Mouse (Mus musculus) kidney, adult 2 months (tissue): Measurements from ENCODE around the gene BC055324. TPM values are rescaled to one million over a fixed set of nuclear protein-coding genes. Genes with fewer than 3 reads are reported as not detected.
A peak's percentile ranks its signal among the peaks of the same experiment; 100 is the strongest.

Source experiments
- DNase-seq: peaks from one replicate; pipeline ENCODE4 v3.0.0; 2021
- H3K27ac ChIP-seq: fragments of 200-500 bp; 2 replicates; pipeline ENCODE4 v1.5.1; 2012; ENCODE audit warnings: low read depth, low read length, control low read depth, inconsistent platforms; ENCODE audit not compliant: insufficient read depth
- H3K27me3 ChIP-seq: fragments of 200-500 bp; replicated peaks from 2 replicates; pipeline ENCODE4 v1.6.1; 2012; ENCODE audit warnings: mild to moderate bottlenecking, moderate library complexity, low read length, inconsistent platforms; ENCODE audit not compliant: control insufficient read depth, insufficient read depth
- H3K36me3 ChIP-seq: fragments of 200-500 bp; 2 replicates; pipeline ENCODE4 v1.6.1; 2012; ENCODE audit warnings: mild to moderate bottlenecking, moderate library complexity, low read length, inconsistent platforms; ENCODE audit not compliant: control insufficient read depth, insufficient read depth
- H3K4me1 ChIP-seq: fragments of 200-500 bp; 2 replicates; pipeline ENCODE4 v1.6.1; 2011; ENCODE audit warnings: low read length; ENCODE audit not compliant: control insufficient read depth, insufficient read depth
- H3K4me3 ChIP-seq: fragments of 200-500 bp; 2 replicates; pipeline ENCODE4 v1.5.1; 2011; ENCODE audit warnings: mild to moderate bottlenecking, low read depth, low read length, control low read depth; ENCODE audit not compliant: insufficient read depth
- CTCF ChIP-seq: fragments of 200-500 bp; conservative IDR thresholded peaks from 2 replicates; pipeline ENCODE4 v1.5.1; 2011; ENCODE audit warnings: low read depth, mild to moderate bottlenecking, control low read depth, low read length, moderate library complexity, mixed read lengths; ENCODE audit not compliant: insufficient read depth, insufficient read length
- POLR2A ChIP-seq: fragments of 200-500 bp; IDR thresholded peaks from one replicate; pipeline ENCODE4 v1.6.1; 2011; ENCODE audit warnings: low read depth, low read length, control low read depth
- WGBS: fragments of 180-500 bp; shearing (Covaris S2); methylation state at CpG from one replicate; pipeline ENCODE4 v1.1.7; 2018; 5-methylcytosine and 5-hydroxymethylcytosine counted together
- polyA plus RNA-seq: library from polyadenylated mRNA; depleted of rRNA; stranded (reverse); fragments of >200 nt; gene quantifications from 2 replicates; pipeline ENCODE4 v1.2.3, GENCODE M21; 2012

The BC055324 gene
- polyA plus RNA-seq, 1 experiment = 1.0 TPM

DNA sequence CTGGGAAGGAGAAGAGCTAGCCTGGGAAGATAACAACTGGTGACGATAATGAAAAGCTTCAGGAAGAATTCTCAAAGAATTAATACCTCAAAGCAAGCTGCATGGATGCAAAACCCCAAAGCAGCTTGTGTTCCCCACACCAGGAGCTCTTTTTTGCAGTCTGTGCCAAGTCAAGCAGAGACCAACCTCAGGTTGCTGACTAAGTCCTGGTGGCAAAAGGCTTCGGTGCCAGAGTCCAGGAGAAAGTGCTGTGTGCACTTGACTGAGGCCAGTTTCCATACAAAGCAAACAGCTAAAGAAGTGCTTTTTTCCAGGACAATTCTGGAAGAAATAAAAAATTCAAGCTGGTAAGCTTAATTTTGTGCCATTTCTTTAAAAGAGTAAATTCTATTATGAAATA lies 41.2 kb downstream of the BC055324 start:
- Histone ChIP-seq H3K4me3 (no peak overlapping the region), H3K27ac (no peak overlapping the region), H3K27me3 (no peaks in the 10 kb centered on the region), H3K4me1 (no peaks in the 10 kb centered on the region), H3K36me3 (peaks cover 7% of the 10 kb centered on the region)
- TF ChIP-seq POLR2A (no peak), CTCF (no peak)
- 60% methylated on average over 2 of the region's 2 CpGs for WGBS
- DNase-seq = peak; percentile 72

GRCm38 (mm10) chr1:163942056-163942455 lies 52.5 kb downstream of the BC055324 start:
- H3K27ac ChIP-seq = no peak overlapping the region
- TF ChIP-seq CTCF (no peak), POLR2A (no peak)
- DNase-seq = no peak
- peaks cover 10% of the 10 kb centered on the region for H3K36me3 ChIP-seq
- no peak overlapping the region for H3K4me3 ChIP-seq
- H3K4me1 ChIP-seq = no peaks in the 10 kb centered on the region
- H3K27me3 ChIP-seq = no peaks in the 10 kb centered on the region
- WGBS = 68% methylated on average over 6 of the region's 6 CpGs

DNA sequence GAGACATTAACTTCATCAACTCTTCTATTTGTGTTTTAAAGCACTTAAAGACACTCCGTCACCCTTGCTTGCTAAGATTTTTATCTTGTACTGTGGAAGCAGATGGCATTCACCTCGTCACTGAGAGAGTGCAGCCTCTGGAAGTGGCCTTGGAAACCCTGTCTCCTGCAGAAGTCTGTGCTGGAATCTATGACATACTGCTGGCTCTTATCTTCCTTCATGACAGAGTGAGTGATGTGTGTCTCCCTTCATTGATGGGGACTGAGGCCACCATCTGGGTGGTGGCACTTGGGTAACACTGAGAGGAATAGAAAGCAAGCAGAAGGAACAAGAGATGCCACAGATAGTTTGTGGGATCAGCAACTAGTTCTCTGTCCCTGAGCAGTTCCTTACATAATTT lies 60.0 kb downstream of the BC055324 start:
- Histone ChIP-seq H3K27ac (no peak overlapping the region), H3K36me3 (peaks cover 7% of the 10 kb centered on the region), H3K4me3 (no peak overlapping the region), H3K27me3 (no peaks in the 10 kb centered on the region), H3K4me1 (peaks cover 5% of the 10 kb centered on the region; the same call in 1 of the 2 replicates)
- DNase-seq = no peak
- WGBS = 82% methylated on average over 2 of the region's 2 CpGs
- no peak for TF ChIP-seq CTCF
- TF ChIP-seq POLR2A = no peak

GRCm38 (mm10) chr1:163931801-163932200 lies 62.8 kb downstream of the BC055324 start:
- no peak for DNase-seq
- Histone ChIP-seq H3K4me3 (no peak overlapping the region), H3K27me3 (no peaks in the 10 kb centered on the region), H3K4me1 (peaks cover 10% of the 10 kb centered on the region; the same call in 1 of the 2 replicates), H3K27ac (no peak overlapping the region), H3K36me3 (peaks cover 4% of the 10 kb centered on the region)
- 89% methylated on average over 8 of the region's 8 CpGs for WGBS
- no peak for TF ChIP-seq CTCF
- TF ChIP-seq POLR2A = no peak

DNA sequence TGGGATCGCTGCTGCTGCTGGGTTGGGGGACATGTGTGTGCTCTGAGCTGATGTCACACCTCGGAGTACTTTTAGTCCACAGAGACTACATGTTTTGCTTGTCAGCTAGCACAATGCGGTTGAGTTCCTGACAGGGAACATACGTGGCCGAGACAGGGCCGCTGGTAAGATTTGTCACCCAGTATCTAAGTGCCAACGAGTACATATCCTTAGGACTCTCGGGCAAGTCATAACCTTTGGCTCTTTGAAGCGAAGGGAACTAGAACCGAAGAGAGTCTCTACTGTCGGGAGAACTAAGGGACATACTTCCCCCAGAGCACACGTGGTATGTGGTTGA lies 64.2 kb downstream of the BC055324 start:
- Histone ChIP-seq H3K4me1 (peaks cover 10% of the 10 kb centered on the region; the same call in 1 of the 2 replicates), H3K36me3 (peaks cover 2% of the 10 kb centered on the region; the same call in 1 of the 2 replicates), H3K27me3 (no peaks in the 10 kb centered on the region), H3K4me3 (peak overlapping the region; percentile 85), H3K27ac (no peak overlapping the region; the same call in 1 of the 2 replicates)
- WGBS = under 1% methylated on average over 12 of the region's 12 CpGs
- no peak for TF ChIP-seq POLR2A
- no peak for TF ChIP-seq CTCF
- DNase-seq = peak; percentile 20

GRCm38 (mm10) chr1:163929636-163930457 lies 64.7 kb downstream of the BC055324 start:
- peaks cover 10% of the 10 kb centered on the region; the same call in 1 of the 2 replicates for H3K4me1 ChIP-seq
- DNase-seq = peak; percentile 94
- under 1% methylated on average over 77 of the region's 77 CpGs for WGBS
- no peaks in the 10 kb centered on the region for H3K27me3 ChIP-seq
- peak overlapping the region; percentile 79 for H3K27ac ChIP-seq
- TF ChIP-seq CTCF = no peak
- H3K4me3 ChIP-seq = peak overlapping the region; percentile 85
- H3K36me3 ChIP-seq = peaks cover 2% of the 10 kb centered on the region; the same call in 1 of the 2 replicates

DNA sequence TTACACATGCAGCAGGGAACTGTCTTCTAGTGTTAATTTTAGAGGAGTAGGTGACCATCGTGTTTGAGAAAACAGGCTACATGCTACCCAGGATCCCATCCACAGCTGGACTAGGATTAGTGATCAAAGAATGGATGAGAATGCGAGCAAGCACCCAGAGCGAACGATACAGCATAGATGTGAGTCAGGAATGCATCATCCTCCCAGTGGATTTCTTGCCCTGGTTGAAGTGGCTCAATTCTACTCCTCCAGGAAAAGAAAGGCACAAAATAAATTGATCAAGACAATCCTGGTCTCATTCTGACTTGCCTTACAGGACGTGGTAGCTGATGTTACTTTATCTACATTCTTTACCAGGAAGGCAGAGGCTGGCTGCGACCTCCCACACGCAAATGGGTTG lies 65.8 kb downstream of the BC055324 start, which contains the start of gene Scyl3:
Gene Scyl3 (plus strand): TSS at position 255 of the 400 bp plus-strand sequence.
- Histone ChIP-seq H3K27ac (peak within 1 kb of the TSS; percentile 79), H3K4me1 (peaks cover 10% of the 10 kb centered on the region; the same call in 1 of the 2 replicates), H3K4me3 (peak within 1 kb of the TSS; percentile 85), H3K27me3 (no peaks in the 10 kb centered on the region), H3K36me3 (no peaks in the 10 kb centered on the region)
- no peak for DNase-seq
- TF ChIP-seq CTCF = no peak
- TF ChIP-seq POLR2A = no peak
- 58% methylated on average over 7 of the region's 7 CpGs for WGBS

- no peak for TF ChIP-seq CTCF
- TF ChIP-seq POLR2A = no peak
- H3K27me3 ChIP-seq = no peaks in the 10 kb centered on the region
- H3K36me3 ChIP-seq = no peaks in the 10 kb centered on the region
- WGBS = 89% methylated on average over 8 of the region's 8 CpGs
- DNase-seq = no peak
- H3K27ac ChIP-seq = no peak overlapping the region
- H3K4me1 ChIP-seq = 0 out of 2 replicates have a peak, but pooled peaks cover 4% of the 10 kb centered on the region
- no peak overlapping the region for H3K4me3 ChIP-seq
Observed at GRCm38 (mm10) chr1:163924093-163924492, 70.5 kb downstream of the BC055324 start.
